Mouse (Mus musculus) 3134 (cell line): ENCODE results near the gene Iqcc.

Experiments used
- DNase-seq: peaks from one replicate; pipeline ENCODE4 v3.0.0-alpha.2; 2011; ENCODE audit warnings: low spot score; ENCODE audit not compliant: insufficient read length; ENCODE audit errors: extremely low read depth

The Iqcc gene

GRCm38 (mm10) chr4:129618786-129619691 is at the start of gene Iqcc:
Gene Iqcc (minus strand): TSS chr4:129619099.
- peak; percentile 87 for DNase-seq

- no peak for DNase-seq
Measured at GRCm38 (mm10) chr4:129662255-129662813, 43.4 kb upstream of the Iqcc start.

GRCm38 (mm10) chr4:129661584-129661983 is 42.7 kb upstream of the Iqcc start:
- DNase-seq, result no peak

- no peak for DNase-seq
Measured at GRCm38 (mm10) chr4:129654770-129655169, 35.9 kb upstream of the Iqcc start.

GRCm38 (mm10) chr4:129650359-129650758 is 31.5 kb upstream of the Iqcc start:
- DNase-seq, result no peak

GRCm38 (mm10) chr4:129648656-129649055 is 29.8 kb upstream of the Iqcc start:
- no peak for DNase-seq

GRCm38 (mm10) chr4:129645204-129645603 is 26.3 kb upstream of the Iqcc start:
- no peak for DNase-seq

GRCm38 (mm10) chr4:129641756-129642155 is 22.9 kb upstream of the Iqcc start:
- no peak for DNase-seq

GRCm38 (mm10) chr4:129640638-129641467 is 22.0 kb upstream of the Iqcc start, which contains the start of gene Txlna:
Gene Txlna (minus strand): TSS chr4:129641065.
- peak; percentile 96 for DNase-seq

GRCm38 (mm10) chr4:129640101-129640637 is 21.3 kb upstream of the Iqcc start:
- no peak for DNase-seq

- DNase-seq, result no peak
Measured at GRCm38 (mm10) chr4:129639221-129639620, 20.3 kb upstream of the Iqcc start.

- no peak for DNase-seq
Measured at GRCm38 (mm10) chr4:129633852-129634251, 15.0 kb upstream of the Iqcc start.

GRCm38 (mm10) chr4:129631867-129632266 is 13.0 kb upstream of the Iqcc start:
- no peak for DNase-seq

- DNase-seq, result no peak
Measured at GRCm38 (mm10) chr4:129630944-129631343, 12.0 kb upstream of the Iqcc start.

GRCm38 (mm10) chr4:129626035-129626434 is 7.1 kb upstream of the Iqcc start:
- no peak for DNase-seq

GRCm38 (mm10) chr4:129625496-129625895 is 6.6 kb upstream of the Iqcc start:
- DNase-seq, result no peak

- no peak for DNase-seq
Measured at GRCm38 (mm10) chr4:129625029-129625370, 6.1 kb upstream of the Iqcc start.

- peak; percentile 86 for DNase-seq
Measured at GRCm38 (mm10) chr4:129624281-129625028, 5.6 kb upstream of the Iqcc start.

GRCm38 (mm10) chr4:129623681-129624091 is 4.8 kb upstream of the Iqcc start, which contains the start of gene Ccdc28b:
Gene Ccdc28b (minus strand): TSS chr4:129623947.
- peak; percentile 39 for DNase-seq
